Mouse (Mus musculus): ENCODE measurements at regions not wholly inside any gene's neighbourhood (a gene's known extent, or its start where the extent isn't known, plus 50 kb on each side); places are given as distances from the start of the nearest gene placed in this dataset.

DNA sequence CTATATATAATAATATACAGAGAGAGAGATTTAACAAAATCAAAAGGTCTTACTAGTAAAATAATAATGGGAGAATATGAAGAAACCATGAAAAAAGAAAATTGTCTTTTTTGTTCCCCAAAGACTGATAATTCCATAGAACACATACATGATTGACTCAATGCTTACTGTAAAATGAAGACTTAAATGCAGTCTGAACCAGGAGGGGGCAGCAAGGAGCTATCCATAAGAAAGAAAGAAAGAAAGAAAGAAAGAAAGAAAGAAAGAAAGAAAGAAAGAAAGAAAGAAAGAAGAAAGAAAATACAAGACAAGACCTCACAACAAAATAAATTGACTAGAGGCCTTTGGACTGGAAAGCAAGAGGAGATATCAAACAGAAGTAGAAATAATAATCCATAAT, 868.8 kb upstream of the Acvr2a start:
- in situ Hi-C loops (cut with MboI, MseI): no loop called here

DNA sequence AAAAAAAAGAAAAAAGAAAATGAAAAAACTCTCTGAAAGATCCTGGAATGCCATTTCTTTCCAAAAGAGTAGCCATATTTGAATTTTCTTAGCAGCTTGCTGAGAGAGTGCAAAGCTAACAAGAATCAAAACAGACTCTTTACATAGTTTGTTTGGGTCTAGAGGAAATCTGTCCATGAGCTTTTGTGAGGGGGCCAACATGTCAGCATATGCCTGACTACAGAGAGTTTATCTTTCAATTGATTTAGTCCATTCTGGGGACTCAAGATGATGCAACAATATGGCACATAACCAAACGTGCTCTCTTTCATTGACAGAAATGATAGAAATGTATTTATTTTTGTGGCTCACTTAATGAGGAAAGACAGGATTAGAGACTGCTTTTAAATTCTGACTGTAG, 822.8 kb upstream of the Acvr2a start:
- in situ Hi-C loops (cut with MboI, MseI): no loop called here

DNA sequence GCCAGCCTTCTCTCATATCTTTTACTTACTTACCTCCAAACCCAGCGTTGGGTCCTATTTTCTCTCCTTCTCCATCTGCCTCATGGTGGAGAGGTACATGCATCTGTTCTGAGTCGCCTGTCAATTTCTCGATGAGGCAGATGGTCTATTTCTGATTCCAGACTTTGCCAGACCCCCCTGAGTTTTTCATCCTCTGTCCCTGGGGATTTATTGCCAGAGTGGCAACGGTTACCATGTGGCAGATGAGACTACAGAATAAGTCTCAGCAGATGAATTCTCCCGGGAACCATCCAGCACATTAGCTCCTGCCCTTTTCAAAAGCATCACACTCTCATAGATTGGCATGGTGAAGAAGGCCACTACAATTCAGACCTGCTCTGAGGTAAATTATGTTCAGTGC, 819.7 kb upstream of the Acvr2a start:
- in situ Hi-C loops (cut with MboI, MseI): no loop called here

- in situ Hi-C loops (cut with MboI, MseI): loop anchor here (5.0 to 25.0 kb wide), 2 partner anchors 886 to 1711 kb away; no protein-coding TSS in a partner anchor
Measured at GRCm38 (mm10) chr2:48001230-48001629, 812.7 kb upstream of the Acvr2a start.

DNA sequence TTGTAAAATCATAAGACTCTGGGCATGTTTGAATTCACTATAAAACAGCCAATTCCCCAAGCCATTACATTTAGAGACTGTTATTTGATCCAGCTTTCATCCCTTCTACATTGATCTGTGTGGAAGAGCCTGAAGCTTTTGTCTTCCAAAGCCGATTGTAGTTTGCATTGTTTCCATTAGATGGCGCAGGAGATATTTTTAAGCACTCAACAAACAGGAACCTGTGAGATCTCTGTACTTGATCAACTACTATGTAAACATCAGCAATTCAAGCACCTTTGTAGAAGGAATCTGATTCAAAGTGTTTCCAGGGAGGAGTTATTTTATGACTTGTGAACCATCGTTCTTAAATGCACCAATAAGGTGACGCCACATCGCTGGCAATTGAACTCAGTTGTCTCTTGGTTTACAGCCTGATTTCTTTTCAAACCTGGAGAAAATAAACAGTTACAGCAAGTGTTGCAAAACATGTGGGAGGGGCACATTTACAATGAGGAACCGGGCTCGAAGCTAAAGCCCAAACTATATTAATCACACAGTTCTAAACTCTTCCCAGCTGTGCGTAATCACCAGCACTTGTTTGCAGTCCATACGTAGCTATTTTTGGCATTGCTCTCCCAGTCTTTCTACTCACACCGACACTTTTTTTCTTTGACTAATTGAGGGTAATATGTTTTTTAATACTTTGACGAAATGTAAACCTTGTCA, 812.0 kb upstream of the Acvr2a start:
- in situ Hi-C loops (cut with MboI, MseI): loop anchor here (5.0 to 25.0 kb wide), 2 partner anchors 885 to 1710 kb away; no protein-coding TSS in a partner anchor

- in situ Hi-C loops (cut with MboI, MseI): loop anchor here (25.0 kb wide), 1 partner anchor 1702 kb away; no protein-coding TSS in a partner anchor
Measured at GRCm38 (mm10) chr2:48010308-48010707, 803.6 kb upstream of the Acvr2a start.

DNA sequence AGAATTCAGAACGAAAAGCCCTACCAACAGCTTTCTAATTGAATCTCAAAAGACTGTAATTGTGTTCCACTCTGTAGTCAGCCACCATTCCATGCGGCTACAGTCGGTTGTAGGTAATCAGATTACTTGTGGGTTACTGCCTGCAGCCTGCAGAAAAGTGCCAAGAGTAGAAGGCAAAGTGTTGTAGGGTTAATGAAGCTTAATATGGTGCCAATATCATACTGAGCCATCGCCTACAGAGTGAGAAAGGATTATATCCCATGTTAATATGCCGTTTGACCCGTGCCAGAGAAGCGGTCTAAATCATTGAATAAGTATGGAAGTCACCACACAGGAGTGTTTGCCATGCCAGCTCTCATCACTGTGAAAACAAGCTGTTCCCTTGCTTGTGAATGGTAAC, 786.4 kb upstream of the Acvr2a start:
- in situ Hi-C loops (cut with MboI, MseI): no loop called here

- in situ Hi-C loops (cut with MboI, MseI): no loop called here
Measured at GRCm38 (mm10) chr2:48061375-48061774, 752.5 kb upstream of the Acvr2a start.

GRCm38 (mm10) chr2:48063436-48063835, 750.5 kb upstream of the Acvr2a start:
- in situ Hi-C loops (cut with MboI, MseI): no loop called here

- in situ Hi-C loops (cut with MboI, MseI): no loop called here
Measured at GRCm38 (mm10) chr2:48065162-48065561, 748.7 kb upstream of the Acvr2a start.

- in situ Hi-C loops (cut with MboI, MseI): no loop called here
Measured at GRCm38 (mm10) chr2:48082120-48082799, 731.6 kb upstream of the Acvr2a start.

- in situ Hi-C loops (cut with MboI, MseI): no loop called here
Measured at GRCm38 (mm10) chr2:48098287-48098686, 715.6 kb upstream of the Acvr2a start.

GRCm38 (mm10) chr2:48098931-48099531, 714.9 kb upstream of the Acvr2a start:
- in situ Hi-C loops (cut with MboI, MseI): no loop called here

- in situ Hi-C loops (cut with MboI, MseI): no loop called here
Measured at GRCm38 (mm10) chr2:48123662-48124061, 690.2 kb upstream of the Acvr2a start.

DNA sequence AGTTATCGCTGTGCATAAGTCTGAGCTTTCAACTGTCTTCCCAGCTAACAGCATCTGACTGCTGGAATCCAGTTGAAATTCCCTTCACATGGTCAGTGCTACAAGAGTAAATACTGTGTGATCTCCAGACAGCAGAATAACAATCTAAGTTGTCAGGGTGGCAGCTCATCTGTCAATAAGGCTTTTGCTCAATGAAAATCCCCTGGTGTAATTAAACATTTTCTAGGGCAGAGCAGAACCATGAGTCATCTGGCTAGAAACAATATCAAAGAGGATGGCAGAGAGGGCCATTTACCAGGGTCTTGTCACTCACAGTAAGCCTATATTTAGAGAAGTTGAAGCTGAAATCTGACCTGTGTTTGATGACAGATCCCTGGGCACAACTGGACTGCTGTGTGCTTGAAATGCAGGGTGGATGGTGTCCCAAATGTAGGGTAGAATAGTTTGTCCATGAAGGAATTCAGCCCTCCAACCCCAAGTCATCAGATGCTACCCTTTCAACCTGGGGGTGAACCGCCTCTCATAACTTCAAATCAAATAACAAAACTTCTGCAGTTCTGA, 675.8 kb upstream of the Acvr2a start:
- in situ Hi-C loops (cut with MboI, MseI): no loop called here

DNA sequence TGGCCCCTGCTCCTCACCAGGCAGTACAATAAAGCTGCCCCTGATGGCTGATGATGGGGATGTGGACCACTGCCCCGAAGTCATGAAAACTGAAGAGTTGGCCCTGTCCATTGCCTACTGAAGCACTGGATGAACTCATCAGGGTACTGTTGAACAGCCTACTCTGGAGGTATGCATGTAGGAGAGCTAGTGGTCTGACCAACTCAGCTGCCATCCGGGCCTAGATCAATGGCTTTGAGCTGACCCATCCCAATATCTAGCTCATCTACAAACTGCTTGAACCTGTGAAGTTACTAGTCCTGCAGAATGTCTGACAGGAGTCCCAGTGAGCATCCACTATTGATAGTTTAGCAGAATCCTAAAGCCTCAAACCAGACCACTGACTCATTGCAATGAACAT, 672.6 kb upstream of the Acvr2a start:
- in situ Hi-C loops (cut with MboI, MseI): no loop called here

DNA sequence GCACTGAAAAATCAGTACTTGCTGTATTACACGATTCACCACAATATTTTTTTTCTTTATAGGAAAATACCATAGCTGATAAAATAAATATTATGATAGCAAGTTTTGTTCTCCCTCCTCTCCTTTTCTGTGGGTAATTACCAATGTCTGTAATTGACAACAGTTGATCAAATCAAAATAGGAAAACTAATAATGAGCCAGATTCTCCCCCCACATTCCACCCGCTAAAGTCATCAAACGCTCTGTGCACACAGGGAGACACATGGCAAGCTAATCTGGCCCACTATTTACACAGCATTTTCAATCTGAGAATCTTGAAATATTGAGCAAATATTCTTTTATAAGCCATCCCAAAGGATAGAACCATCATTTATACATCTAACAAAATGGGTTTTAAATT, 659.2 kb upstream of the Acvr2a start:
- in situ Hi-C loops (cut with MboI, MseI): no loop called here

DNA sequence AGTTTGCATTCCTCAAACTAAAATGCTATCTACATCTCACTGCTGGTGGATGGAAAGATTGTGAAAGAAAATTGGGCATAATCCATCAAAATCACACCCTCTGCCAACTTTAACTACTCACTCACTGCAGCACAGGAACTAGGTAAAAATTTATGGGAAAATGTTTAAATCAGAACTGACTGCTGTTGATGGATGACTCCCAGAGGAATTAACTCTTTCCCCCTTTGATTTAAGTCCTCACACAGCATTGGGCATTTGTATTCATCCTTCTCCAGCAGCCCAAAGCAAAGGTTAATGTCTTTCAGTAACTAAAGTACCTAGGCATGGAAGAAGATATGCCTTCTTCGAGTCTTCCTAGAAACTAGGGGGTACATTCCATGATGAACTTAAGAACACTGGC, 641.3 kb upstream of the Acvr2a start:
- in situ Hi-C loops (cut with MboI, MseI): no loop called here

GRCm38 (mm10) chr2:48186161-48186560, 627.7 kb upstream of the Acvr2a start:
- in situ Hi-C loops (cut with MboI, MseI): no loop called here

DNA sequence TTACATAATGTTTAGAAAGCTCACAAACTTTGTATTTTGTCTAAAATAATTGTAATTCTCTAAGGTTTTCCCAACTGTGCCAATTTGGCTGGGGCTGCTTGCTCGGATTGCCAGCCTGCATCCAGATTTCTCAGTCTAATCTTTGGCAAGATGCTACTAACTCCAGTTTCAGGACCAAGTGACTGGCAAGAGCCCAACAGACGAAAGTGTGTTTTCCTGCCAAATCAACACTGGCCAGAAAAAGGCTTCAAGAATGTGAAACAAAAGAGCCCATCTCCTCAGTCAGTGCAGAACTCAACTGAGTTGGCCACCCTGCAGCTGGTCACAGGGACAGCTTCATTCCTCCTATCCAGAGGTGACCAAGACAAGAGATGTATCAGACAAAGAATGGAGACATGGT, 627.3 kb upstream of the Acvr2a start:
- in situ Hi-C loops (cut with MboI, MseI): no loop called here

GRCm38 (mm10) chr2:48211804-48212203, 602.1 kb upstream of the Acvr2a start:
- in situ Hi-C loops (cut with MboI, MseI): no loop called here

DNA sequence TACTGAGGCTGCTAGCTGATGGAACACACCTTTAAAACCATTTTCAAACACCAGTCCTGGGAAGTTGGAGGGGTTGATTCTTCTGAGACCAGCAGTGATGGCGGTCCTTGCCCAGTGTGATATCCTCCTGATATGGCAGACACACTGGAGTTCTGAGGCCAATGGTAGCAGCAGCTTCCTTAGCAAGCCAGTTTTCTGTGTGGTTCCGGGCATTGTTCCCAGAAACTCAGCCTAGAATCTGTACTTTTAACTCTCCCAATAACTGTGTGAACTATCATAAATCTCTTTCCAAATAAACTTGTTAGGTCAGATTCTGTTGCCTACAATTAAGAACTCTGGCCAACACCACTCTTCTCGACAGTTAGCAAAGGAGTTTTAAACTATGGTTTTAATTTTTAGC, 593.1 kb upstream of the Acvr2a start:
- in situ Hi-C loops (cut with MboI, MseI): no loop called here

Measured in T-helper 1 cell (primary cell).